Mouse (Mus musculus): ENCODE measurements at regions not wholly inside any gene's neighbourhood (a gene's known extent, or its start where the extent isn't known, plus 50 kb on each side); places are given as distances from the start of the nearest gene placed in this dataset.

- TF ChIP-seq POLR2A (IDR thresholded peaks at IDR 0.05; ENCODE audit: control insufficient read depth, low read depth, low read length) (no peak), CTCF (IDR thresholded peaks at IDR 0.05; ENCODE audit: control insufficient read depth, insufficient read depth, insufficient replicate concordance, low read depth, low read length) (no peak)
These were observed 3376.6 kb upstream of the Gm7489 start for GRCm38 (mm10) chr15:50507999-50508624.
